Mouse (Mus musculus): ENCODE measurements around the gene Samd4b.

GRCm38 (mm10) chr7:28376011-28376771, 221.8 kb downstream of the Samd4b start:
- TF ChIP-seq EP300 (IDR thresholded peaks at IDR 0.05; ENCODE audit: low read depth) (peak; percentile 88), CTCF (IDR thresholded peaks at IDR 0.05; ENCODE audit: low read depth) (no peak)
